Mouse (Mus musculus): Measurements from ENCODE around the gene Wfdc18.

The Wfdc18 gene

DNA sequence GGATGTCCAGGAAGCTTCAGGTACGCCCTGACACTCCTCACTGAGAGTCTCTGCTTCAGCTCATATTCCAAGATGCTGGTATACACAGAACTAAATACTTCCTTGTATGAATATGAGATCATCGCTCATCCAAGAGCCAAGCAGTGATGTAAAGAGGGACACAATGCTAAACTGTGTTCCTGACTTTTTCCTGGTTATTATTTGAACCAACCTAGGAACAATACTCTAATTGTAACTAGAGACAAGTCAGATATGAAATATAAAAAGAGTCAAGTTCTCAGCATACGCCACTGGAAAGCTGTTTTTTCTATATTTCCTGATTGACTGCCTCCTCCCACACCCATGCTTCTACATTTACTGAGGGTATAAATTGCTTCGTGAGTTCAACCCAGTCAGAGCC lies at the start of gene Wfdc18:
Wfdc18 (plus strand) TSS at position 301 of the 400 bp plus-strand sequence.
- no peak for DNase-seq (ENCODE audit: low spot score in 2 of 2)

GRCm38 (mm10) chr11:83662204-83662603 lies 46.6 kb upstream of the Wfdc18 start, which contains the start of gene Ccl4:
TSS of gene Ccl4 (plus strand) at chr11:83662584.
- DNase-seq (ENCODE audit: low spot score in 2 of 2), result peak in 1 of 2 experiments; percentile 12

DNA sequence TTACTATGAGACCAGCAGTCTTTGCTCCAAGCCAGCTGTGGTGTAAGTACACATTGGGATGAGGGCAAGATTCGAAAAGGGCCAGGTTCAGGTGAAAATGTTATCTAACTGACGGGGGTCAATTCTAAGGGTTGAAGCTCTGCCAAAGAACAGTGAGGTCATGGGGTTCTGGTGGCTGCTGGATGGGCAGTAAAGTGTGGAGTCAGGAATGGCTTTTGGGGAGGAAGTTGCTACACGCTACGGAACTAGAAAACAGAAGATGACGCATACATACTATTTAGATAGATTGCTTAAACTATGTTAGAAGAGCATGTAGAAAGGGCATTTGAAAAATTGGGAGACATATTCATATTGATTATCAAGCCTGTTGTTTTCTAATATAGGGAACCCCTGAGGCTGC lies 45.3 kb upstream of the Wfdc18 start:
- DNase-seq (ENCODE audit: low spot score in 2 of 2), result no peak

- no peak for DNase-seq (ENCODE audit: low spot score in 2 of 2)
Observed at GRCm38 (mm10) chr11:83671743-83672142, 37.1 kb upstream of the Wfdc18 start.

DNA sequence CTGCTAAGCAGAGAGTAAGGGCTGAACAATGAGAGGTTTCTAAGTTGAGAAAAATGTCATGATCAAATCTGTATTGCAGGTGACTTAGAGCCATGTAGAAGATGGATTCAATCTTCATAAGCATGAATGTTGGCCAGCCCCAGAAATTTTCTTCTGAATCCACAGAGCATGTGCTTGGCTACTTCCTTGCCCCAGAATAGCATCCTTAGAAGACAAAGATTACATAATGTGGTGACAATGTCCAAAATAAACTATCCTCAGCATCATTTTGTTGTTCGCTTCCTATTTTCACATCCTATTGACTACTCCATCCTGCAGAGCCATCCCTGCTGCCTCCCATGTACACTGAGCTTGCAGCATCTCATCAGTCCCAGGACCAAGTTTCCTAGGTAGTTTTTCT lies 33.1 kb upstream of the Wfdc18 start:
- no peak for DNase-seq (ENCODE audit: low spot score in 2 of 2)

DNA sequence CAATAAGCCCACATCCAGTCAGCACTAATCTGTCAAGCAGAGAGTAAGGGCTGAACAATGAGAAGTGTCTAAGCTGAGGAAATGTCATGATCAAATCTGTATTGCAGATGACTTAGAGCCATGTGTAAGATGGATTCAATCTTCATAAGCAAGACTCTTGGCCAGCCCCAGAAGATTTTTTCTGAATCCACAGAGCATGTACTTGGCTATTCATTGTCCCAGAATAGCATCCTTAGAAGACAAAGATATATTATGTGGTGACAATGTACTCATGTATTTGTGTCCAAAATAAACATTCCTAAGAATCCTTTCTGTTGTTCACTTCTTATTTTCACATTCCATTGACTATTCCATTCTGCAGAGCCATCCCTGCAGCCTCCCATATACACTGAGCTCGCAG lies 18.9 kb upstream of the Wfdc18 start:
- no peak for DNase-seq (ENCODE audit: low spot score in 2 of 2)

DNA sequence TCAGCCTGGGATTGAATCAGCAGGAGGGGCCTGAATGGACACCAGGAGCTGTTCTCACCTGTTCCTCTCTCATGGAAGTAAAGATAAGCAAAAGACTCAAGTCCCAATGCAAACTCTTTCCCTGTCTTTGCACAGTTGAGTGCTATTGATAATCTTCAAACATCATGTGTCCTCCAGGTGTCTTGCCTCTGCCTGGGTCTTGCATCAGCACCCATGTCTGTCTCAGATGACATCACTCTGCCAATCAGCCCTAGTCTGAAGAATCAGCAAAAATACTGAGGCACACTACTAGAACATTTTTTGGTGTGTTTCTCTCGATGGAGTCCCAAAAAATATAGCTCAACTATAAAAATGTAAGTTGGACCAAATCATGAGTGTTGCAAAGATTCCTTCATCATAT lies 16.8 kb upstream of the Wfdc18 start:
- no peak for DNase-seq (ENCODE audit: low spot score in 2 of 2)

- no peak for DNase-seq (ENCODE audit: low spot score in 2 of 2)
Observed at GRCm38 (mm10) chr11:83703705-83704104, 5.1 kb upstream of the Wfdc18 start, which contains the start of gene Wfdc17. TSS of gene Wfdc17 (plus strand) at chr11:83703991.

- DNase-seq (ENCODE audit: low spot score in 2 of 2), result peak in 1 of 2 experiments; percentile 21
Observed at GRCm38 (mm10) chr11:83709683-83710082, 868 bp downstream of the Wfdc18 start.

- DNase-seq (ENCODE audit: low spot score in 2 of 2), result no peak
Observed at GRCm38 (mm10) chr11:83712671-83713070, 3.9 kb downstream of the Wfdc18 start.

GRCm38 (mm10) chr11:83713925-83714324 lies 5.1 kb downstream of the Wfdc18 start:
- DNase-seq (ENCODE audit: low spot score in 2 of 2), result no peak

- DNase-seq (ENCODE audit: low spot score in 2 of 2), result no peak
Observed at GRCm38 (mm10) chr11:83717042-83717665, 8.3 kb downstream of the Wfdc18 start.

GRCm38 (mm10) chr11:83720766-83721165 lies 12.0 kb downstream of the Wfdc18 start:
- DNase-seq (ENCODE audit: low spot score in 2 of 2), result no peak

- no peak for DNase-seq (ENCODE audit: low spot score in 2 of 2)
Observed at GRCm38 (mm10) chr11:83728757-83729432, 20.1 kb downstream of the Wfdc18 start.

DNA sequence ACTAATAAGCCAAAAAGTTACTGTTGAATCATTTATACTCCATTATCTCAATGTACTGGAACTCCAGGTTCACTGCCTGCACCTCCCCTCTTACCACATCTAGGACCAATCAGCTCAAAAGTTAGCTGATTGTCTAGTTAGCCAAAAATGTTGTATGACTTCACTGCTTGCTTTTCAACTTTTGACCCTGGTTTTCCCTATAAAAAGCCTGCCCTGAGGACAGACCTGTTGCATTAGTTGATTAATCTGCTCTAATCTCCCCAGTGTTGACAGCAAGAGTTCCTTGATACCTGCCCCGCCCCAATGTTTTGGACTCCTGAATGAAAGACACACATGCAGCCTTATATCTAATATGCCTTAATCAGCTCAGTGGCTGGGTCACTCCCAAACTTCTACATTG lies 22.3 kb downstream of the Wfdc18 start:
- DNase-seq (ENCODE audit: low spot score in 2 of 2), result no peak

- DNase-seq (ENCODE audit: low spot score in 2 of 2), result no peak
Observed at GRCm38 (mm10) chr11:83733071-83733640, 24.3 kb downstream of the Wfdc18 start.

- DNase-seq (ENCODE audit: low spot score in 2 of 2), result no peak
Observed at GRCm38 (mm10) chr11:83734215-83734614, 25.4 kb downstream of the Wfdc18 start.

GRCm38 (mm10) chr11:83735881-83736280 lies 27.1 kb downstream of the Wfdc18 start:
- DNase-seq (ENCODE audit: low spot score in 2 of 2), result no peak

DNA sequence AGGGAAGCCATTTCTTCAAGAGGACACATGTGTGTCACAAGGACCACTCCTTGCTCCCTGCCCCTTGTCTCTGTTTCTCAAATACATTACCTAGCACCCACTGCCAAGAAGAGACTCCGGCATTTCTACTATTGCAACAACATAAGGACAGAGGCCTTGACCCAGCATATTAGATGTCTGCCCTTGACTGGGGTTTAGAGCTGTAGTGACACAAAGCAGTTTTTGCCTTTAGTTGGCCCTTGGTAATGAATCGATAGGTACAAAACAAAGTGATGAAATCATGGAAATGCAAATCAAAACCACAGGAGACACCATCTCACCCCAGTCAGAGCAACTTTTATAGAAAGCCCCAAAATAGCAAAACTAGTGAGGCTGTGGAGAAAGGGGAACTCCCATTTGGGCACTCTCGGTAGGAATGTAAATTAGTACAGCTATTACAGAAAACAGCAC lies 28.3 kb downstream of the Wfdc18 start:
- DNase-seq (ENCODE audit: low spot score in 2 of 2), result no peak

GRCm38 (mm10) chr11:83739241-83739640 lies 30.4 kb downstream of the Wfdc18 start:
- DNase-seq (ENCODE audit: low spot score in 2 of 2), result peak; percentile 16 to 88

GRCm38 (mm10) chr11:83740443-83740991 lies 31.7 kb downstream of the Wfdc18 start:
- no peak for DNase-seq (ENCODE audit: low spot score in 2 of 2)

- no peak for DNase-seq (ENCODE audit: low spot score in 2 of 2)
Observed at GRCm38 (mm10) chr11:83741841-83742240, 33.0 kb downstream of the Wfdc18 start.
